Mouse (Mus musculus): Measurements from ENCODE around the gene Smndc1. TPM values are rescaled to one million over a fixed set of nuclear protein-coding genes. Genes with fewer than 3 reads are reported as not detected.

Gene Smndc1
- polyA plus RNA-seq, 1 experiment from 2014 or later: 40.4 TPM

- Histone ChIP-seq H3K27ac (no peak overlapping the region), H3K4me1 (peaks cover 13% of the 10 kb centered on the region), H3K27me3 (replicated peaks) (no peaks in the 10 kb centered on the region), H3K4me3 (no peak overlapping the region), H3K9ac (no peak overlapping the region), H3K4me2 (replicated peaks) (no peak overlapping the region), H3K9me3 (no peaks in the 10 kb centered on the region), H3K36me3 (no peaks in the 10 kb centered on the region)
- 21% methylated on average over 18 of the region's 19 CpGs for WGBS
- no peak for ATAC-seq (ENCODE audit: low FRiP score, low read depth)
These were observed 33.0 kb upstream of the Smndc1 start for GRCm38 (mm10) chr19:53423341-53423753.

- no peaks in the 10 kb centered on the region for H3K36me3 ChIP-seq
- no peak overlapping the region for H3K4me3 ChIP-seq
- H3K9me3 ChIP-seq: no peaks in the 10 kb centered on the region
- no peak overlapping the region for H3K4me2 ChIP-seq (replicated peaks)
- H3K4me1 ChIP-seq: peaks cover 13% of the 10 kb centered on the region
- no peak for ATAC-seq (ENCODE audit: low FRiP score, low read depth)
- 71% methylated on average over 18 of the region's 18 CpGs for WGBS
- no peak overlapping the region for H3K9ac ChIP-seq
- no peak overlapping the region for H3K27ac ChIP-seq
- H3K27me3 ChIP-seq (replicated peaks): no peaks in the 10 kb centered on the region
These were observed 32.3 kb upstream of the Smndc1 start for GRCm38 (mm10) chr19:53422358-53423308.

- no peak overlapping the region for H3K9ac ChIP-seq
- no peak overlapping the region for H3K27ac ChIP-seq
- H3K9me3 ChIP-seq: no peaks in the 10 kb centered on the region
- H3K4me3 ChIP-seq: peak overlapping the region; percentile 31
- H3K4me2 ChIP-seq (replicated peaks): peak overlapping the region; percentile 68
- no peaks in the 10 kb centered on the region for H3K27me3 ChIP-seq (replicated peaks)
- H3K36me3 ChIP-seq: no peaks in the 10 kb centered on the region
- WGBS: under 1% methylated on average over 6 of the region's 6 CpGs
- peaks cover 13% of the 10 kb centered on the region for H3K4me1 ChIP-seq
- peak; percentile 37 for ATAC-seq (ENCODE audit: low FRiP score, low read depth)
These were observed 31.3 kb upstream of the Smndc1 start for GRCm38 (mm10) chr19:53421583-53422188.

- H3K27me3 ChIP-seq (replicated peaks): no peaks in the 10 kb centered on the region
These were observed 30.7 kb upstream of the Smndc1 start for GRCm38 (mm10) chr19:53420924-53421582.

GRCm38 (mm10) chr19:53419834-53420233 lies 29.5 kb upstream of the Smndc1 start:
- Histone ChIP-seq H3K9me3 (no peaks in the 10 kb centered on the region), H3K27ac (no peak overlapping the region), H3K27me3 (replicated peaks) (no peaks in the 10 kb centered on the region), H3K4me2 (replicated peaks) (no peak overlapping the region), H3K4me1 (peaks cover 13% of the 10 kb centered on the region), H3K4me3 (no peak overlapping the region), H3K36me3 (no peaks in the 10 kb centered on the region), H3K9ac (no peak overlapping the region)
- 43% methylated on average over 5 of the region's 5 CpGs for WGBS
- no peak for ATAC-seq (ENCODE audit: low FRiP score, low read depth)

More at GRCm38 (mm10) chr19:53420924-53421582, 30.7 kb upstream of the Smndc1 start:
- peak; percentile 98 for ATAC-seq (ENCODE audit: low FRiP score, low read depth)
- Histone ChIP-seq H3K4me3 (peak overlapping the region; percentile 31), H3K4me2 (replicated peaks) (peak overlapping the region; percentile 68), H3K9ac (0 out of 2 replicates have a peak overlapping the region, but pooled peaks have one; percentile 8), H3K36me3 (no peaks in the 10 kb centered on the region), H3K9me3 (no peaks in the 10 kb centered on the region), H3K4me1 (peaks cover 13% of the 10 kb centered on the region), H3K27ac (no peak overlapping the region)
- WGBS: under 1% methylated on average over 19 of the region's 19 CpGs

GRCm38 (mm10) chr19:53415198-53415597 lies 24.8 kb upstream of the Smndc1 start:
- H3K27me3 ChIP-seq (replicated peaks): no peaks in the 10 kb centered on the region
- H3K9ac ChIP-seq: no peak overlapping the region
- H3K4me1 ChIP-seq: peaks cover 11% of the 10 kb centered on the region; the same call in 1 of the 2 replicates
- H3K9me3 ChIP-seq: no peaks in the 10 kb centered on the region
- no peak for ATAC-seq (ENCODE audit: low FRiP score, low read depth)
- 90% methylated on average over 17 of the region's 17 CpGs for WGBS
- H3K4me2 ChIP-seq (replicated peaks): no peak overlapping the region
- no peak overlapping the region for H3K27ac ChIP-seq
- no peaks in the 10 kb centered on the region for H3K36me3 ChIP-seq
- H3K4me3 ChIP-seq: no peak overlapping the region

- no peak for ATAC-seq (ENCODE audit: low FRiP score, low read depth)
- Histone ChIP-seq H3K27ac (no peak overlapping the region), H3K4me1 (peaks cover 11% of the 10 kb centered on the region; the same call in 1 of the 2 replicates), H3K4me3 (no peak overlapping the region), H3K9me3 (no peaks in the 10 kb centered on the region), H3K36me3 (no peaks in the 10 kb centered on the region), H3K27me3 (replicated peaks) (no peaks in the 10 kb centered on the region), H3K4me2 (replicated peaks) (no peak overlapping the region), H3K9ac (no peak overlapping the region)
- WGBS: 88% methylated on average over 11 of the region's 11 CpGs
These were observed 24.3 kb upstream of the Smndc1 start for GRCm38 (mm10) chr19:53414650-53415049.

GRCm38 (mm10) chr19:53413617-53414380 lies 23.4 kb upstream of the Smndc1 start:
- 82% methylated on average over 15 of the region's 15 CpGs for WGBS
- H3K27me3 ChIP-seq (replicated peaks): no peaks in the 10 kb centered on the region
- H3K4me3 ChIP-seq: no peak overlapping the region
- no peak overlapping the region for H3K9ac ChIP-seq
- H3K4me1 ChIP-seq: peaks cover 11% of the 10 kb centered on the region; the same call in 1 of the 2 replicates
- no peak overlapping the region for H3K27ac ChIP-seq
- H3K36me3 ChIP-seq: no peaks in the 10 kb centered on the region
- no peaks in the 10 kb centered on the region for H3K9me3 ChIP-seq
- H3K4me2 ChIP-seq (replicated peaks): no peak overlapping the region
- ATAC-seq (ENCODE audit: low FRiP score, low read depth): no peak

GRCm38 (mm10) chr19:53412149-53412848 lies 21.9 kb upstream of the Smndc1 start:
- WGBS: 1% methylated on average over 6 of the region's 6 CpGs
- no peak for ATAC-seq (ENCODE audit: low FRiP score, low read depth)
- no peak overlapping the region for H3K27ac ChIP-seq
- no peaks in the 10 kb centered on the region for H3K9me3 ChIP-seq
- H3K36me3 ChIP-seq: no peaks in the 10 kb centered on the region
- H3K9ac ChIP-seq: no peak overlapping the region
- H3K27me3 ChIP-seq (replicated peaks): no peaks in the 10 kb centered on the region
- H3K4me3 ChIP-seq: no peak overlapping the region
- H3K4me1 ChIP-seq: peaks cover 11% of the 10 kb centered on the region; the same call in 1 of the 2 replicates
- H3K4me2 ChIP-seq (replicated peaks): no peak overlapping the region

- H3K4me2 ChIP-seq (replicated peaks): no peak overlapping the region
- no peaks in the 10 kb centered on the region for H3K27me3 ChIP-seq (replicated peaks)
- ATAC-seq (ENCODE audit: low FRiP score, low read depth): no peak
- no peak overlapping the region for H3K27ac ChIP-seq
- H3K4me3 ChIP-seq: no peak overlapping the region
- H3K4me1 ChIP-seq: peaks cover 11% of the 10 kb centered on the region; the same call in 1 of the 2 replicates
- 64% methylated on average over 17 of the region's 17 CpGs for WGBS
- H3K9ac ChIP-seq: no peak overlapping the region
- H3K36me3 ChIP-seq: no peaks in the 10 kb centered on the region
- no peaks in the 10 kb centered on the region for H3K9me3 ChIP-seq
These were observed 19.4 kb upstream of the Smndc1 start for GRCm38 (mm10) chr19:53409663-53410307.

- Histone ChIP-seq H3K4me3 (no peak overlapping the region), H3K27me3 (replicated peaks) (no peaks in the 10 kb centered on the region), H3K27ac (no peak overlapping the region), H3K4me1 (peaks cover 11% of the 10 kb centered on the region; the same call in 1 of the 2 replicates), H3K9ac (no peak overlapping the region), H3K4me2 (replicated peaks) (no peak overlapping the region), H3K9me3 (no peaks in the 10 kb centered on the region), H3K36me3 (no peaks in the 10 kb centered on the region)
- ATAC-seq (ENCODE audit: low FRiP score, low read depth): no peak
- WGBS: 90% methylated on average over 8 of the region's 8 CpGs
These were observed 18.0 kb upstream of the Smndc1 start for GRCm38 (mm10) chr19:53408398-53408797.
